Mouse (Mus musculus): Measurements from ENCODE around the gene Imp4.

GRCm38 (mm10) chr1:34432776-34433481 is 6.7 kb upstream of the Imp4 start:
- TF ChIP-seq CTCF (IDR thresholded peaks at IDR 0.05; ENCODE audit: low read depth) (no peak), EP300 (IDR thresholded peaks at IDR 0.05; ENCODE audit: low read depth) (no peak)

All from liver, embryonic 14.5 days (tissue).